ENCODE assay signal across 8 mouse cellular contexts in the genomic region with DNA sequence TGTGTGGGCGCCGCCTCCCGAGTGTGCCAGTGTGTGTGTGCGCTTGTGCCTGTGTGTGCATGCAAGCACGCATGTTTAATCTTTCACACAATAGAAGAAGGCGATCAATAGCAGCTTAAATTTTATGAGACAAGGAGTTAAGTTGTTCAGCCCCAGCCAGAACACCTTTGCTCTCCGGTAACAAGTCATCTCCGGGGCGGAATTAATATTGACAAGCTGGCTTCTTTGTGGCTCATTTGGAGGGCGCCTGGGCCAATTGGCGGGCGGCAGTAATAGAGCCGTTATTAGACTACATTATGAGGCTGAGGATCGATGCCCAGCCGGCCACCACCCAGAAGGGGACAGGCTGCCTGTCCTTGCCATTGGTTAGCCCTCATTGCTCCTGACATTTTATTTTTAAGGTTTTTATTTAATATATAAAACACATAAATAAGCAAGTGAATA.
DNase-seq lines count a peak whose midpoint lies in the region; ATAC-seq and TF ChIP-seq lines count a peak whose summit lies in the region.
"Had no signal": no experiment of that assay in that cellular context is flagged by ENCODE, and none has a peak within 500 bp of the region (broad histone marks: within the 10 kb centered on the region; RNA-seq: fewer than 3 reads in every experiment).

No protein-coding gene starts in this region.

- H3K9me3 ChIP-seq in embryonic facial prominence, embryonic 14.5 days (ENCODE audit: control insufficient read depth, low read length) = no peaks in the 10 kb centered on the region
- H3K9me3 ChIP-seq in hindbrain, embryonic 15.5 days = no peaks in the 10 kb centered on the region
- no peaks in the 10 kb centered on the region for H3K9me3 ChIP-seq in neural tube, embryonic 15.5 days (replicated peaks)
- no peaks in the 10 kb centered on the region for H3K9me3 ChIP-seq in liver, embryonic 11.5 days (ENCODE audit: control insufficient read depth, low read length)
- H3K9me3 ChIP-seq: lung, embryonic 15.5 days had no signal

- DNase-seq in kidney, postnatal 4 days = peak; percentile 9 to 10
- DNase-seq in kidney, adult 2 months = no peak
- DNase-seq in embryonic facial prominence, embryonic 14.5 days (ENCODE audit: low spot score) = no peak
- no peak for DNase-seq in liver, embryonic 11.5 days (ENCODE audit: low spot score)
- DNase-seq in retina, embryonic 14.5 days (ENCODE audit: low spot score) = no peak

- no peaks in the 10 kb centered on the region for H3K4me1 ChIP-seq in kidney, adult 2 months (ENCODE audit: control insufficient read depth, insufficient read depth, low read length)
- H3K4me1 ChIP-seq in embryonic facial prominence, embryonic 14.5 days (ENCODE audit: control insufficient read depth, insufficient read depth, low read length) = no peaks in the 10 kb centered on the region
- H3K4me1 ChIP-seq in hindbrain, embryonic 15.5 days (replicated peaks) = peaks cover 16% of the 10 kb centered on the region
- peaks cover 21% of the 10 kb centered on the region for H3K4me1 ChIP-seq in neural tube, embryonic 15.5 days
- no peaks in the 10 kb centered on the region for H3K4me1 ChIP-seq in liver, embryonic 11.5 days (replicated peaks; ENCODE audit: control insufficient read depth, insufficient read depth, low read length)
- H3K4me1 ChIP-seq: lung, embryonic 15.5 days had no signal

- no peaks in the 10 kb centered on the region for H3K36me3 ChIP-seq in kidney, adult 2 months (ENCODE audit: control insufficient read depth, insufficient read depth, low read length)
- H3K36me3 ChIP-seq in embryonic facial prominence, embryonic 14.5 days (ENCODE audit: control insufficient read depth, insufficient read depth, low read length) = no peaks in the 10 kb centered on the region
- H3K36me3 ChIP-seq in hindbrain, embryonic 15.5 days = no peaks in the 10 kb centered on the region
- H3K36me3 ChIP-seq in neural tube, embryonic 15.5 days = no peaks in the 10 kb centered on the region
- H3K36me3 ChIP-seq in liver, embryonic 11.5 days (ENCODE audit: control insufficient read depth, insufficient read depth, low read length) = no peaks in the 10 kb centered on the region
- H3K36me3 ChIP-seq: lung, embryonic 15.5 days had no signal

- no peak overlapping the region for H3K4me2 ChIP-seq in embryonic facial prominence, embryonic 14.5 days (ENCODE audit: low read depth, low read length)
- H3K4me2 ChIP-seq in hindbrain, embryonic 15.5 days = peak overlapping the region; percentile 50
- peak overlapping the region; percentile 56 for H3K4me2 ChIP-seq in neural tube, embryonic 15.5 days
- no peak overlapping the region for H3K4me2 ChIP-seq in liver, embryonic 11.5 days
- H3K4me2 ChIP-seq: lung, embryonic 15.5 days had no signal

- WGBS in kidney, adult 2 months = 37% methylated on average over 15 of the region's 15 CpGs
- 76% methylated on average over 15 of the region's 15 CpGs for WGBS in embryonic facial prominence, embryonic 14.5 days
- 25% methylated on average over 15 of the region's 15 CpGs for WGBS in hindbrain, embryonic 15.5 days
- 19% methylated on average over 15 of the region's 15 CpGs for WGBS in neural tube, embryonic 15.5 days
- 86% methylated on average over 15 of the region's 15 CpGs for WGBS in liver, embryonic 11.5 days

- TF ChIP-seq CTCF in kidney, adult 2 months (conservative IDR thresholded peaks at IDR 0.05; ENCODE audit: insufficient read depth, insufficient read length, low read depth, low read length) = no peak

- no peak overlapping the region for H3K27ac ChIP-seq in kidney, adult 2 months (ENCODE audit: insufficient read depth, low read depth, low read length)
- H3K27ac ChIP-seq in embryonic facial prominence, embryonic 14.5 days (replicated peaks; ENCODE audit: low read depth, low read length) = no peak overlapping the region
- peak overlapping the region; percentile 60 for H3K27ac ChIP-seq in hindbrain, embryonic 15.5 days (replicated peaks)
- H3K27ac ChIP-seq in neural tube, embryonic 15.5 days (replicated peaks) = peak overlapping the region; percentile 78
- H3K27ac ChIP-seq in liver, embryonic 11.5 days (ENCODE audit: low read depth, low read length) = no peak overlapping the region
- H3K27ac ChIP-seq: lung, embryonic 15.5 days had no signal

- no peaks in the 10 kb centered on the region for H3K27me3 ChIP-seq in kidney, adult 2 months (replicated peaks; ENCODE audit: control insufficient read depth, insufficient read depth, low read length)
- H3K27me3 ChIP-seq in embryonic facial prominence, embryonic 14.5 days (replicated peaks; ENCODE audit: control insufficient read depth, insufficient read depth, low read length) = no peaks in the 10 kb centered on the region
- H3K27me3 ChIP-seq in hindbrain, embryonic 15.5 days = 0 out of 2 replicates have a peak, but pooled peaks cover 4% of the 10 kb centered on the region
- H3K27me3 ChIP-seq in neural tube, embryonic 15.5 days (replicated peaks) = peaks cover 23% of the 10 kb centered on the region
- no peaks in the 10 kb centered on the region for H3K27me3 ChIP-seq in liver, embryonic 11.5 days (replicated peaks; ENCODE audit: control insufficient read depth, insufficient read depth, low read length)
- H3K27me3 ChIP-seq: lung, embryonic 15.5 days had no signal

- no peak for TF ChIP-seq POLR2A in kidney, adult 2 months (IDR thresholded peaks at IDR 0.05; ENCODE audit: low read depth, low read length)

- H3K4me3 ChIP-seq in kidney, adult 2 months (ENCODE audit: insufficient read depth, low read depth, low read length) = no peak overlapping the region
- H3K4me3 ChIP-seq in embryonic facial prominence, embryonic 14.5 days (ENCODE audit: low read depth, low read length) = no peak overlapping the region
- H3K4me3 ChIP-seq in hindbrain, embryonic 15.5 days = peak overlapping the region; percentile 23
- H3K4me3 ChIP-seq in neural tube, embryonic 15.5 days (replicated peaks) = peak overlapping the region; percentile 28
- no peak overlapping the region for H3K4me3 ChIP-seq in liver, embryonic 11.5 days (ENCODE audit: low read depth, low read length)
- H3K4me3 ChIP-seq: lung, embryonic 15.5 days had no signal

- 0 out of 2 replicates have a peak, but pooled peaks have one; percentile 9 for ATAC-seq in embryonic facial prominence, embryonic 14.5 days (ENCODE audit: low read depth)
- ATAC-seq in hindbrain, embryonic 15.5 days (ENCODE audit: low FRiP score, low read depth) = peak; percentile 59
- ATAC-seq in neural tube, embryonic 15.5 days (ENCODE audit: low FRiP score) = peak; percentile 43; the same call in 1 of the 2 replicates
- ATAC-seq in liver, embryonic 11.5 days (replicated peaks; ENCODE audit: low FRiP score) = no peak

- H3K9ac ChIP-seq in embryonic facial prominence, embryonic 14.5 days (ENCODE audit: low read depth, low read length) = no peak overlapping the region
- peak overlapping the region; percentile 32 for H3K9ac ChIP-seq in hindbrain, embryonic 15.5 days
- peak overlapping the region; percentile 24; the same call in 1 of the 2 replicates for H3K9ac ChIP-seq in neural tube, embryonic 15.5 days (replicated peaks)
- no peak overlapping the region for H3K9ac ChIP-seq in liver, embryonic 11.5 days (ENCODE audit: low read depth, low read length)
- H3K9ac ChIP-seq: lung, embryonic 15.5 days had no signal

Comparison
In these comparisons a context has a peak if more than half of its experiments do, and no peak if none do; other contexts are left out.
1. DNase-seq: peak in kidney, postnatal 4 days (2 of 2); none in kidney, adult 2 months (single experiment), embryonic facial prominence, embryonic 14.5 days (single experiment), liver, embryonic 11.5 days (single experiment) and retina, embryonic 14.5 days (single experiment).
2. H3K27ac ChIP-seq: peak in hindbrain, embryonic 15.5 days (single experiment) and neural tube, embryonic 15.5 days (single experiment); none in kidney, adult 2 months (single experiment), embryonic facial prominence, embryonic 14.5 days (single experiment) and liver, embryonic 11.5 days (single experiment).
3. H3K4me3 ChIP-seq: peak in hindbrain, embryonic 15.5 days (single experiment) and neural tube, embryonic 15.5 days (single experiment); none in kidney, adult 2 months (single experiment), embryonic facial prominence, embryonic 14.5 days (single experiment) and liver, embryonic 11.5 days (single experiment).
4. H3K4me2 ChIP-seq: peak in hindbrain, embryonic 15.5 days (single experiment) and neural tube, embryonic 15.5 days (single experiment); none in embryonic facial prominence, embryonic 14.5 days (single experiment) and liver, embryonic 11.5 days (single experiment).
5. H3K9ac ChIP-seq: peak in hindbrain, embryonic 15.5 days (single experiment) and neural tube, embryonic 15.5 days (single experiment); none in embryonic facial prominence, embryonic 14.5 days (single experiment) and liver, embryonic 11.5 days (single experiment).